38 mouse cellular contexts compared by ENCODE assay signal in genomic region chrX:77802293-77802692, GRCm38 (mm10). TPM values are rescaled to one million over a fixed set of nuclear protein-coding genes. Genes with fewer than 3 reads are reported as not detected.
"Had no signal": no experiment of that assay in that cellular context is flagged by ENCODE, and none has a peak within 500 bp of the region (broad histone marks: within the 10 kb centered on the region; RNA-seq: fewer than 3 reads in every experiment).

No protein-coding gene starts in this region.

- ATAC-seq: intestine, embryonic 15.5 days; intestine, postnatal 0 days had no signal

- DNase-seq: gastrocnemius, postnatal 14 days; gastrocnemius, postnatal 36 days; heart, postnatal 10 days; heart, postnatal 4 days; kidney, adult 18-20 months; kidney, adult 8-10 months; kidney, postnatal 10 days; kidney, postnatal 25 days; kidney, postnatal 4 days; liver had no signal

- H3K9ac ChIP-seq: heart, embryonic 12.5 days; hindbrain, embryonic 12.5 days; hindbrain, embryonic 14.5 days; intestine, embryonic 15.5 days; limb, embryonic 12.5 days had no signal

- H3K36me3 ChIP-seq: heart, embryonic 10.5 days; heart, embryonic 12.5 days; hindbrain, embryonic 10.5 days; hindbrain, embryonic 12.5 days; intestine, embryonic 15.5 days; limb, embryonic 10.5 days; limb, embryonic 12.5 days had no signal

- H3K4me1 ChIP-seq: heart, embryonic 10.5 days; heart, embryonic 12.5 days; hindbrain, embryonic 10.5 days; hindbrain, embryonic 12.5 days; intestine, embryonic 15.5 days; limb, embryonic 10.5 days; limb, embryonic 12.5 days had no signal

- H3K27ac ChIP-seq: heart, embryonic 10.5 days; hindbrain, embryonic 10.5 days; hindbrain, embryonic 12.5 days; hindbrain, embryonic 14.5 days; intestine, embryonic 15.5 days; layer of hippocampus, adult 2 months; left cerebral cortex, adult 2 months; limb, embryonic 10.5 days; limb, embryonic 12.5 days had no signal

- H3K27me3 ChIP-seq: heart, embryonic 12.5 days; hindbrain, embryonic 12.5 days; intestine, embryonic 15.5 days; limb, embryonic 12.5 days had no signal

- H3K4me2 ChIP-seq: heart, embryonic 12.5 days; hindbrain, embryonic 12.5 days; hindbrain, embryonic 14.5 days; intestine, embryonic 15.5 days; limb, embryonic 12.5 days; liver, embryonic 11.5 days had no signal

- H3K9me3 ChIP-seq: heart, embryonic 10.5 days; heart, embryonic 12.5 days; hindbrain, embryonic 10.5 days; hindbrain, embryonic 12.5 days; intestine, embryonic 15.5 days; limb, embryonic 10.5 days; limb, embryonic 12.5 days had no signal

- H3K4me3 ChIP-seq: heart, embryonic 10.5 days; heart, embryonic 12.5 days; hindbrain, embryonic 10.5 days; hindbrain, embryonic 12.5 days; intestine, embryonic 15.5 days; layer of hippocampus, adult 2 months; left cerebral cortex, adult 2 months; limb, embryonic 10.5 days; limb, embryonic 12.5 days had no signal

RNA-seq across cellular contexts. Expression of gene Pbsn, which starts 51.1 kb away (rescaled TPM):
- total RNA-seq: gastrocnemius, adult 18-20 months; gastrocnemius, adult 8-10 months; gastrocnemius, postnatal 14 days; gastrocnemius, postnatal 36 days; heart, adult 18-20 months; heart, adult 8-10 months; heart, postnatal 10 days; heart, postnatal 25 days; heart, postnatal 4 days; layer of hippocampus, adult 2 months; layer of hippocampus, postnatal 10 days; layer of hippocampus, postnatal 25 days; left cerebral cortex, adult 2 months; left cerebral cortex, postnatal 14 days; left cerebral cortex, postnatal 36 days had no signal
- polyA plus RNA-seq: gonadal fat pad, adult 2 months; heart, embryonic 10.5 days; heart, embryonic 12.5 days; heart, embryonic 14.5 days; heart, embryonic 16.5 days; hindbrain, embryonic 10.5 days; hindbrain, embryonic 12.5 days; hindbrain, embryonic 14.5 days; inflammation-experienced regulatory T-cells, adult 6 months; intestine, embryonic 15.5 days; intestine, postnatal 0 days; kidney, embryonic 14.5 days; kidney, embryonic 16.5 days; limb, embryonic 10.5 days; limb, embryonic 12.5 days; limb, embryonic 14.5 days; liver, embryonic 11.5 days had no signal
